Mouse (Mus musculus) CD8-positive naive resting alpha-beta T cell, adult 2 months (primary cell): ENCODE results near the gene Ccdc117.
"Not testable (repeated sequence)": the region's sequence is repeated elsewhere in the genome, so short reads cannot be mapped to it uniquely, and the experiment has no call there.

Experiments used
- DNase-seq, 2 experiments: peaks; one replicate each; pipeline ENCODE4 v3.0.0; 2022; ENCODE audit warnings: low read depth in 2 of 2, low spot score in 2 of 2

Gene Ccdc117

GRCm38 (mm10) chr11:5541799-5542481 is at the start of gene Ccdc117:
Gene Ccdc117 (minus strand): TSS chr11:5542187.
- DNase-seq, result peak; percentile 61 to 73

- DNase-seq, result no peak
Measured at GRCm38 (mm10) chr11:5575046-5575445, 33.1 kb upstream of the Ccdc117 start.

- DNase-seq, result no peak
Measured at GRCm38 (mm10) chr11:5573821-5574220, 31.8 kb upstream of the Ccdc117 start.

- DNase-seq, result no peak
Measured at GRCm38 (mm10) chr11:5571856-5572255, 29.9 kb upstream of the Ccdc117 start.

- DNase-seq, result no peak
Measured at GRCm38 (mm10) chr11:5569474-5569873, 27.5 kb upstream of the Ccdc117 start, which contains the start of gene Ankrd36. Gene Ankrd36 (plus strand): TSS chr11:5569684.

GRCm38 (mm10) chr11:5568082-5568481 is 26.1 kb upstream of the Ccdc117 start:
- no peak for DNase-seq

- DNase-seq, result no peak
Measured at GRCm38 (mm10) chr11:5567654-5568053, 25.7 kb upstream of the Ccdc117 start.

GRCm38 (mm10) chr11:5566506-5566905 is 24.5 kb upstream of the Ccdc117 start:
- no peak for DNase-seq

- DNase-seq, result no peak
Measured at GRCm38 (mm10) chr11:5565596-5565995, 23.6 kb upstream of the Ccdc117 start.

- DNase-seq, result no peak
Measured at GRCm38 (mm10) chr11:5563898-5564297, 21.9 kb upstream of the Ccdc117 start.

- DNase-seq, result no peak
Measured at GRCm38 (mm10) chr11:5562625-5563268, 20.8 kb upstream of the Ccdc117 start.

GRCm38 (mm10) chr11:5560273-5560672 is 18.3 kb upstream of the Ccdc117 start:
- DNase-seq, result no peak

- no peak for DNase-seq
Measured at GRCm38 (mm10) chr11:5551931-5552330, 9.9 kb upstream of the Ccdc117 start.

GRCm38 (mm10) chr11:5551430-5551829 is 9.4 kb upstream of the Ccdc117 start:
- no peak for DNase-seq

- no peak for DNase-seq
Measured at GRCm38 (mm10) chr11:5546693-5547092, 4.7 kb upstream of the Ccdc117 start.

GRCm38 (mm10) chr11:5545457-5545856 is 3.5 kb upstream of the Ccdc117 start:
- no peak for DNase-seq

GRCm38 (mm10) chr11:5544709-5545108 is 2.7 kb upstream of the Ccdc117 start:
- not testable (repeated sequence) for DNase-seq

GRCm38 (mm10) chr11:5543281-5543680 is 1.3 kb upstream of the Ccdc117 start:
- DNase-seq, result no peak

- DNase-seq, result no peak
Measured at GRCm38 (mm10) chr11:5542482-5543185, 647 bp upstream of the Ccdc117 start.

- peak; percentile 14 to 32 for DNase-seq
Measured at GRCm38 (mm10) chr11:5541230-5541798, 673 bp downstream of the Ccdc117 start.

- no peak for DNase-seq
Measured at GRCm38 (mm10) chr11:5540331-5540730, 1.7 kb downstream of the Ccdc117 start.

- not testable (repeated sequence) for DNase-seq
Measured at GRCm38 (mm10) chr11:5537454-5537853, 4.5 kb downstream of the Ccdc117 start.
